Mouse (Mus musculus) lung, postnatal 0 days (tissue): ENCODE data around the gene Rab11fip4. TPM values are rescaled to one million over a fixed set of nuclear protein-coding genes. Genes with fewer than 3 reads are reported as not detected.

Source experiments
- ATAC-seq: fragments of 200-750 bp; cut with Nextera tagmentation; 2 replicates; pipeline ENCODE4 v1.8.0; 2017; ENCODE audit warnings: moderate library complexity
- DNase-seq: peaks from one replicate; pipeline ENCODE4 v3.0.0-alpha.2; 2016; ENCODE audit warnings: low spot score
- H3K27ac ChIP-seq: fragments of 300-500 bp; sonication (generic); 2 replicates; pipeline ENCODE4 v1.5.1; 2014; ENCODE audit warnings: antibody characterized with exemption, mild to moderate bottlenecking, low read length, mixed read lengths
- H3K27me3 ChIP-seq: fragments of 300-500 bp; sonication (generic); replicated peaks from 2 replicates; pipeline ENCODE4 v1.6.1; 2014; ENCODE audit warnings: low read length, mixed read lengths; ENCODE audit not compliant: insufficient read depth
- H3K36me3 ChIP-seq: fragments of 300-500 bp; sonication (generic); 2 replicates; pipeline ENCODE4 v1.6.1; 2014; ENCODE audit warnings: low read length, mixed read lengths; ENCODE audit not compliant: insufficient read depth
- H3K4me1 ChIP-seq: fragments of 300-500 bp; sonication (generic); 2 replicates; pipeline ENCODE4 v1.6.1; 2014; ENCODE audit warnings: antibody characterized with exemption, low read depth, low read length, mixed read lengths; ENCODE audit not compliant: insufficient read depth
- H3K4me2 ChIP-seq: fragments of 300-500 bp; sonication (generic); replicated peaks from 2 replicates; pipeline ENCODE4 v1.6.1; 2014; ENCODE audit warnings: low read depth, mild to moderate bottlenecking, low read length, moderate library complexity, mixed read lengths
- H3K4me3 ChIP-seq: fragments of 300-500 bp; sonication (generic); 2 replicates; pipeline ENCODE4 v1.5.1; 2014; ENCODE audit warnings: low read depth, low read length
- H3K9ac ChIP-seq: fragments of 300-500 bp; sonication (generic); replicated peaks from 2 replicates; pipeline ENCODE4 v1.6.1; 2014; ENCODE audit warnings: low read depth, mild to moderate bottlenecking
- H3K9me3 ChIP-seq: fragments of 300-500 bp; sonication (generic); 2 replicates; pipeline ENCODE4 v1.6.1; 2016; ENCODE audit warnings: low read length, mixed read lengths
- CTCF ChIP-seq: IDR thresholded peaks from 2 replicates; pipeline ENCODE4 v1.5.1; 2016; ENCODE audit warnings: antibody characterized with exemption, mild to moderate bottlenecking
- EP300 ChIP-seq: IDR thresholded peaks from 2 replicates; pipeline ENCODE4 v1.6.1; 2016; ENCODE audit warnings: antibody characterized with exemption, mild to moderate bottlenecking, control low read depth
- WGBS: fragments of 180-500 bp; shearing (Covaris S2); extraction: QIAGEN DNeasy Blood & Tissue Kit; methylation state at CpG from one replicate; pipeline ENCODE4 v1.1.7; 2014; 5-methylcytosine and 5-hydroxymethylcytosine counted together
- polyA plus RNA-seq: library from polyadenylated mRNA; unstranded; fragments of >200 nt; fragmentation: Nextera tagmentation; extraction: Ambion mirVana; gene quantifications from 2 replicates; pipeline ENCODE4 v1.2.1, GENCODE M21; 2015

Rab11fip4 gene
- polyA plus RNA-seq, 1 experiment from 2014 or later = 0.74 TPM

- WGBS = 69% methylated on average over 1 of the region's 1 CpGs
These were observed 45.5 kb downstream of the Rab11fip4 start for GRCm38 (mm10) chr11:79636481-79636880.

DNA sequence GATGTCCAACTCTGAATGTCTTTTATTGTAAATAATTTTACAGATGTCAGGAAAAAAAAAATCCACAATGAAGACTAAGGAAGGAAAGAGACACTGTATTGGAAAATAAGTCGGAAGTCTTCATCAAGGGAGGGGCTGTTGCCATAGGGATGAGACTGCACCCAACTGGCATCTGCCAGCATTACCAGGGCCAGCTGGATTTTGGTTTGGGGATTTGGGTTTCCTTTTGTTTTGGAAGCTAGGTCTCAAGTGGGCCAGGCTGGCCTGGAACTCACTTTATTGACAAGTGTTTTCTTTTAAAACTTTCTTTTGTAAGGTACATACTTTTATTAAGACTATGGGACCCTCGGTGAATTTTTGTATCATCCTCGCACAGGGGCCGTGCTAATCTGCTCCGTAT lies 47.7 kb downstream of the Rab11fip4 start:
- H3K4me1 ChIP-seq = no peaks in the 10 kb centered on the region
- H3K4me3 ChIP-seq = no peak overlapping the region
- TF ChIP-seq EP300 (no peak), CTCF (no peak)
- H3K27ac ChIP-seq = no peak overlapping the region
- H3K9me3 ChIP-seq = no peaks in the 10 kb centered on the region
- no peak for ATAC-seq
- no peaks in the 10 kb centered on the region for H3K27me3 ChIP-seq
- no peak for DNase-seq
- H3K9ac ChIP-seq = no peak overlapping the region
- WGBS = 84% methylated on average over 5 of the region's 5 CpGs
- no peaks in the 10 kb centered on the region for H3K36me3 ChIP-seq
- H3K4me2 ChIP-seq = no peak overlapping the region

More at GRCm38 (mm10) chr11:79636481-79636880, 45.5 kb downstream of the Rab11fip4 start:
- Histone ChIP-seq H3K27ac (no peak overlapping the region), H3K4me1 (no peaks in the 10 kb centered on the region), H3K4me3 (no peak overlapping the region), H3K36me3 (no peaks in the 10 kb centered on the region), H3K4me2 (no peak overlapping the region), H3K27me3 (no peaks in the 10 kb centered on the region), H3K9me3 (no peaks in the 10 kb centered on the region), H3K9ac (no peak overlapping the region)
- ATAC-seq (no peak), DNase-seq (no peak)
- TF ChIP-seq CTCF = no peak
- TF ChIP-seq EP300 = no peak

DNA sequence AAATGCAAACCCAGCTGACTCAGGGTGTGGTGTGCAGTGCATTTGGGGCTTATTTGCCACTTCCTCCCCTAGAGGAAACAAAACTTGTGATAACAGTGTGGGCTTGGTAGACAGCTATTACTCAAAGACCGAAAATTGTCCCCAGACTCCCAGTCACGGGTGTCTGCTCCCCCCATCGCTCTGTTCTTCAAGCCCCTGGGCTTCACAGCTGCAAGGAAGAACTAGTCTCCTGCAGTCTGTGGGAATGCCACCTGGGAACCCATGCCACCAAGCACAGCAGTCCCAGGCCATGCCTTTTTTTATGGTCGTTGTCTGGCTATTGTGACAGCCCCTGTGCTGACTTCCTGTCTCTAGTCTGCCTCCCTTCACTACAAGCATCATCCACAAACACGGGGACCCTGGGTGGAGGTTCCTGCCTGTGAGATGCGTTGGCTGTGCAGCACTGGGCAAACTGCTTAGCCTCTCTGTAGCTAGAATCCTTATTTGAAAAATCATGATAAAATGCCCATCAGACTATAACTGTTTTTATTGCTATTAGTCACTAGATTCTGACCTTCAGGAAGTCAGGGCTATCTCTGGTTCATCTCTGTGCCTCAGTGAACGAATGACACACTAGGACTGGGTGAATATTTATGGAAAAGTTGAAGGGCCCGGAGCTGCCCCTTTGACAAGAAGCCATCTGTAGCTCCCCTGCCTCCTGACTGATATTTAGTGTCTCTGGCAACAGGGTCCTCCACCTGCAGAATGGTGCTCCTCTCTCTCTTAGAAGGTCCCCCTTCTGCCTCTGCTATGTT lies 50.1 kb downstream of the Rab11fip4 start:
- Histone ChIP-seq H3K36me3 (no peaks in the 10 kb centered on the region), H3K4me2 (no peak overlapping the region), H3K9ac (no peak overlapping the region), H3K4me1 (no peaks in the 10 kb centered on the region), H3K27ac (no peak overlapping the region), H3K27me3 (no peaks in the 10 kb centered on the region), H3K9me3 (no peaks in the 10 kb centered on the region), H3K4me3 (no peak overlapping the region)
- no peak for ATAC-seq
- 45% methylated on average over 8 of the region's 8 CpGs for WGBS
- TF ChIP-seq CTCF (no peak), EP300 (no peak)
- DNase-seq = no peak

GRCm38 (mm10) chr11:79643730-79644129 lies 52.7 kb downstream of the Rab11fip4 start:
- TF ChIP-seq CTCF (no peak), EP300 (no peak)
- no peak overlapping the region for H3K27ac ChIP-seq
- H3K27me3 ChIP-seq = no peaks in the 10 kb centered on the region
- H3K4me1 ChIP-seq = no peaks in the 10 kb centered on the region
- ATAC-seq (no peak), DNase-seq (no peak)
- WGBS = 74% methylated on average over 9 of the region's 9 CpGs
- no peak overlapping the region for H3K9ac ChIP-seq
- no peaks in the 10 kb centered on the region for H3K36me3 ChIP-seq
- H3K9me3 ChIP-seq = no peaks in the 10 kb centered on the region
- H3K4me3 ChIP-seq = no peak overlapping the region
- H3K4me2 ChIP-seq = no peak overlapping the region

GRCm38 (mm10) chr11:79644717-79645191 lies 53.7 kb downstream of the Rab11fip4 start:
- H3K4me1 ChIP-seq = no peaks in the 10 kb centered on the region
- H3K4me3 ChIP-seq = no peak overlapping the region
- TF ChIP-seq EP300 (no peak), CTCF (no peak)
- no peak overlapping the region for H3K9ac ChIP-seq
- no peak for DNase-seq
- H3K9me3 ChIP-seq = no peaks in the 10 kb centered on the region
- no peaks in the 10 kb centered on the region for H3K36me3 ChIP-seq
- WGBS = 37% methylated on average over 8 of the region's 8 CpGs
- no peaks in the 10 kb centered on the region for H3K27me3 ChIP-seq
- ATAC-seq = no peak
- H3K4me2 ChIP-seq = no peak overlapping the region
- no peak overlapping the region for H3K27ac ChIP-seq

GRCm38 (mm10) chr11:79646026-79646425 lies 55.0 kb downstream of the Rab11fip4 start:
- Histone ChIP-seq H3K9me3 (no peaks in the 10 kb centered on the region), H3K4me3 (no peak overlapping the region), H3K27ac (no peak overlapping the region), H3K4me1 (no peaks in the 10 kb centered on the region), H3K9ac (no peak overlapping the region), H3K4me2 (no peak overlapping the region), H3K27me3 (no peaks in the 10 kb centered on the region), H3K36me3 (no peaks in the 10 kb centered on the region)
- 71% methylated on average over 4 of the region's 5 CpGs for WGBS
- TF ChIP-seq CTCF (no peak), EP300 (no peak)
- DNase-seq = no peak
- no peak for ATAC-seq
